Mouse (Mus musculus): ENCODE measurements around the gene Trmo. TPM values are rescaled to one million over a fixed set of nuclear protein-coding genes. Genes with fewer than 3 reads are reported as not detected.

Trmo gene
- polyA plus RNA-seq (2021; fragmentation: Nextera tagmentation), result 4.3 and 4.7 TPM in 2 replicates
- long read RNA-seq, experiment 1, transcript Trmo-201 (5 exons, 1,527 nt), result major isoform, 24 of 31 reads
- long read RNA-seq, experiment 1, partial matches to known transcripts, result 2 of 31 reads
- long read RNA-seq, experiment 1, other reads (novel, unspliced or antisense), result 5 of 31 reads
- long read RNA-seq, experiment 2, transcript Trmo-201 (5 exons, 1,527 nt), result major isoform, 9 of 14 reads
- long read RNA-seq, experiment 2, partial matches to known transcripts, result 4 of 14 reads
- long read RNA-seq, experiment 2, other reads (novel, unspliced or antisense), result 1 of 14 reads

GRCm38 (mm10) chr4:46389013-46389611 lies at the start of gene Trmo:
Gene Trmo, minus strand, starts transcription at chr4:46389437.

GRCm38 (mm10) chr4:46413406-46413805 lies 24.2 kb upstream of the Trmo start, which contains the start of gene Hemgn:
Gene Hemgn, minus strand, starts transcription at chr4:46413506.

GRCm38 (mm10) chr4:46343596-46344260 lies 45.5 kb downstream of the Trmo start, which contains the start of gene Foxe1:
Gene Foxe1, plus strand, starts transcription at chr4:46343609.

Other genes with a start within 250 kb of the Trmo start
- 22.8 and 24.1 TPM in 2 replicates for gene Xpa, start 193.1 kb downstream of the Trmo start, polyA plus RNA-seq (2021; fragmentation: Nextera tagmentation)
- not detected in 2 replicates for gene Foxe1, start 45.8 kb downstream of the Trmo start, polyA plus RNA-seq (2021; fragmentation: Nextera tagmentation)
- not detected in 2 replicates for gene Hemgn, start 24.1 kb upstream of the Trmo start, polyA plus RNA-seq (2021; fragmentation: Nextera tagmentation)
- gene Anp32b, start 61.5 kb upstream of the Trmo start, polyA plus RNA-seq (2021; fragmentation: Nextera tagmentation), result 28.3 and 53.7 TPM in 2 replicates
- gene Nans, start 99.8 kb upstream of the Trmo start, polyA plus RNA-seq (2021; fragmentation: Nextera tagmentation), result 13.8 and 18.6 TPM in 2 replicates
- 0.45 and 0.54 TPM in 2 replicates for gene Trim14, start 146.7 kb upstream of the Trmo start, polyA plus RNA-seq (2021; fragmentation: Nextera tagmentation)
- 12.8 and 19.2 TPM in 2 replicates for gene Coro2a, start 212.8 kb upstream of the Trmo start, polyA plus RNA-seq (2021; fragmentation: Nextera tagmentation)

All from left cerebral cortex, adult 6 months (tissue).